Mouse (Mus musculus) layer of hippocampus, postnatal 36 days (tissue): ENCODE data around the gene Dcbld2. TPM values are rescaled to one million over a fixed set of nuclear protein-coding genes. Genes with fewer than 3 reads are reported as not detected.
A peak's percentile ranks its signal among the peaks of the same experiment; 100 is the strongest.

ENCODE experiments used
- DNase-seq, 2 experiments: peaks; one replicate each; pipeline ENCODE4 v3.0.0; 2022
- total RNA-seq, 2 experiments: library from RNA; stranded (reverse); gene quantifications; 2 replicates each; pipeline ENCODE4 v1.2.3; 2021

Gene Dcbld2
- 10 to 100 TPM; 12.2 to 13.2 TPM for total RNA-seq

DNA sequence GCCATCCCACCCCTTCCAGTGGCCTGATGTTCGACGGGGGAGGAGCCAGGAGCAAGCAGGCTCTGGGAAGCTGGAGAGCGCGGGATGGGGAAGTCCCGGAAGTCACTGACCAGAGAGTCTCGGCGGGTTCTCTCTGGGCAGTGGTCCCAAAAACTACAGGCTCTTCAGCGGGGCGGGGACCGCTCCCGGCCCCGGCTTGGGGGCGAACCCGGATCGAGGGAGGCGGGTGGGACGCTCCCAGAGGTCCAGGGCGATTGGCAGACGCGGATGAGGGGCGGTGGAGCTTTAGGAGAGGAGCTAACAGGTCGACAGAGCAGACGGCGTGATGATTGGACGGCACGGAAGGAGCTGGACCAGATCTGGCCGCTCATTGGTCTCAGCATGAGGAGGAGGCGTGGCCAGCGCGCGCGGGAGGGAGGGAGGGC lies at the start of gene Dcbld2:
Gene Dcbld2, plus strand, starts transcription at position 382 of the 425 bp plus-strand sequence.
- DNase-seq, result peak; percentile 96 to 98

GRCm38 (mm10) chr16:58377170-58377569 lies 31.1 kb upstream of the Dcbld2 start:
- no peak for DNase-seq

DNA sequence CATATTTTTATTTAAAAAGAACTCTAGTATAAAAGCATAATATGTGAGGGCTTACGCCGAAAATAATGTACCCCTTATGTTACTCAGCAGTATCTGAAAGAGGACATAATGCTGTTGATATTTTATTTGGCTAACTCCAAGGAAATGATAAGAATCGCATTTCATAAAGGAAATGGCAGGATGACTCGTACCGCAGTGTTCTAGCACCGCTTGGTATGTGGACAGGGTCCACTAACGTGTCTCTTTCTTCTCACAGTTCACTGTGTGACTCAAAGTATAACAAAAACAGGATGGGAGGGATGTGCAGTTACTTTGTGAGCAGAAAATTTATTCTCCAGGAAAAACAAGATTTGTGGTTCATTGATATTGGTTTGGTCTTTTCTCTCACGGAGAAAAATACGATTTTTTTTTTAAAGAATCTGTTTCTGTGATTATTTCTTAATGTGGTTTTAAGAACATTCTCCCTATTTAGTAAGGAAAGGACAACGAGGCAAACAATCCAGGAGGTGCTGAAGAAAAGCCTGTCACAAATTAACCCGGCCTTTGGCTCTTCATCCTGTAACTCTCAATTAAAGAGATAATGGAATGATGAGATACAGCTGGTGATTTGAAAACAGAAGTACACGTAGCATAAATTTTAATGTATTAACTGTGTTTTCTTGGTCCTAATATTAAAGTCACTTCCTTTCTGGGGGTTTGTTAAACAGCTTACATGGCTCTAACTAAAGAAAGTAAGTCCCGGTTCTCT lies 30.3 kb upstream of the Dcbld2 start:
- no peak for DNase-seq

DNA sequence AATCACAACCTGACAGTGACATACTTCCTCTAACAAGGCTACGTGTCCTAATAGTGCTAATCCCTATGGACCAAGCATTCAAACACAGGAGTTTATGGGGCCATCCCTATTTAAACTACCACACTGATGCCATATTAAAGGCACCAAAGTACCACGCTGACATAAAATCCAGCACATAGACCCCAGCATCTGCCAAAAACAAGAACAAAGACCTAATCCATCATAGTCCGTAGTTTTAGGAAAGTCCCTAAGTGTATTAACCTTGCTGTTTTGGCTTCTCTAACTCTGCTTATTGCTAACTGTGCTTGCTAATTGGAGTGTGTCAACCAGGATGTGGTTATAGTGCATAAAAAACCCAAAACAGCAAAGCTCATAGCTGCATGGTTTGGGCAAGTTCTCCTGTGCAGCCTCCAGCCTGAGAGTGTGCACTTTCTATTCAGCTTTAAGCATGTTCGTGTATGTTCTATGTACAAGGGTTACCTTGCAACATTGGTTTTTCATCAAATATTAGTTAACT lies 21.9 kb upstream of the Dcbld2 start:
- DNase-seq, result no peak

- DNase-seq, result no peak
These were observed 19.0 kb upstream of the Dcbld2 start for GRCm38 (mm10) chr16:58389143-58389755.

DNA sequence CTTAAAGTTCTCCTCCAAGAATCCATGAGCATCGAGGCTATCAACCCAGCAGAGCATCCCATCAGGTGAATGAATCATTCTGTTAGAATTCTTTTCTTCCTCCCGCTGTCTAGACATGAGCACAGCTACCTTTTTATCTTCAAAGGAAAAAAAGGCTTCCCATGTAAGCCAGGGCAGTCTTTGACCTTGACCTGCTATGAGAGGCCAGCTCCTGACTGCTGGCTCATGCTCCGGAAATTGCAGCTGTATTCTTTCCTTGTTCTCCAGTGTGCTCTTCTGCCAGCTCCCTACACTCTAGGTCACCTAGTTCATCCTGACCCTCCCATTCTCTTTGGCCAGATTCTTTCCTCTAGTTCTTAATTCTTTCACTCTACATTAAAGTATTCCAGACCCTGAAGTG lies 15.2 kb upstream of the Dcbld2 start:
- no peak for DNase-seq

DNA sequence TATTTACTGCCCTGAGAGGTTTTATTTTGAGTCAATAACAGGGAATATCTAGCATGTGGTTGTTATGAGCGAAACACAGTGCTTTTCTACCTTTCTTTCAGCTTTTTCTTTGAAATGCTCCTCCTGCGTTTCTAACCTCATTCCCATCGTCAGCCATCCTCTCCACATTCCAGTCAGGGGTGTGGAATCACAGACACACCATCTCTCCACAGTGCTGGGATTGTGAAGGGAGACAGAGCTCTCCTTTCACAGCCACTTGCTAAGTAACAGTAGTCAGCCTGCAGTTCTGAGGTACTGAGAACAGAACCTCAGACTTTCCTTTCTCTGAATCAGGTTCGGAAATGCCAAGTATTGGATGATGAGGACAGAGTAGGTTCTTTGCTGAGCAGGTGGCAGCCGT lies 14.1 kb upstream of the Dcbld2 start:
- DNase-seq, result no peak

- DNase-seq, result no peak
These were observed 9.6 kb upstream of the Dcbld2 start for GRCm38 (mm10) chr16:58398604-58399003.

DNA sequence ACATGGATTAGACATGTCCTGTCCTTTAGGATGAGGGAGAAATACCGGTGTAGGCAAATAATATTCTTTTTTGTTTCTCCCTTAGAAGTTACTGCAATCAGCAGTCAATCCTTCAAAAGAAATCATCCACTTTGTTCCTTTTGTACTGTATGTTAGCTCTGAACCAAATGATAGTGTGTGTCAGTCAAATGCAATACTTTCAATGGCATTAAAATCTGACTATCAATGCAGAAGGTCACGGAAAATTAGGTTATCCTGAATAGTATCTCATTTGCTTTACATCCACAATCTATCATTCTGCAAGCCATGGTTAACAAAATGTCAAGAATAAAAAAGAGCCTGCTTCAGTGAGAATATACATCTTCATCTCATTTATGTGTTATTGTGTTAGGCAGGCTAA lies 7.2 kb upstream of the Dcbld2 start:
- no peak for DNase-seq

DNA sequence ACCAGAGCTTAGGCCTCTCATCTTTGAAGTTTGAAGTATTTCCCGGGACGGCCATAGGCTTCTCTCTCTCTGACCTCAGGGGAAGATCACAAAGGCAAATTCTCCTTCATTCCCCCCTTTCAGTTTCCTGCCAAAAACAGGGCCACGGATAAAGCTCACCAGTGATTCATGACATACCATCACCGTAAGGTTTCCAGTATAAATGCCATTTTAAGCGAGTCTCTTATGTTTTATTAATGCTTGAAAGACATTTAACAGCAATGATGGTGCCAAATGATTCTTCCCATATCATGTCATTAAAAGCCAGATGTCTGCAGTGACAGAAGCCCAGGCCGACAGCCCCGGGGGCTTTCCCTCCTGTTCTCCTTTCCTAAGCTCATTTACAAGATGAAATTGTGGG lies 3.6 kb upstream of the Dcbld2 start:
- DNase-seq, result no peak

DNA sequence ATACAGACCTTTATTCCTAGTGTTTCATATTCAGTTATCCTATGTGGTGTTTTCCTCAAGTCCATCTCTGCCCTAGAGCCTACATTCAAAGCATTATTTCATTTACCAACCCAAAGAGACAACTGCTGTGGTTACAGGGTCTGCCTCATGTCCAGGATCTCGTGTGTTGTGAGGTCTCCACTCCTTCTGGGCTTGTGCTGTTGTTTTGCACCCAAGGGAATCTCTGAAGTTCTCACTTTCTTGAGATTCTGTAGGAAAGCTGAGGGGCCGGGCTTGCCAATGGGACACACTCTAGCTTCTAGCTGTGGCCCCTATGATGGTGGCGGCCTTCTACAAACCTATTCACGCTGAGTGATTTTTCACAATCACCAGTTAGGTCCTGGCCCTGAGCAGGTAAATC lies 3.0 kb upstream of the Dcbld2 start:
- no peak for DNase-seq

GRCm38 (mm10) chr16:58408487-58409281 lies 441 bp downstream of the Dcbld2 start:
- DNase-seq, result peak in 1 of 2 experiments; percentile 40

- no peak for DNase-seq
These were observed 1.6 kb downstream of the Dcbld2 start for GRCm38 (mm10) chr16:58409825-58410224.

- DNase-seq, result no peak
These were observed 6.6 kb downstream of the Dcbld2 start for GRCm38 (mm10) chr16:58414801-58415200.

- no peak for DNase-seq
These were observed 7.3 kb downstream of the Dcbld2 start for GRCm38 (mm10) chr16:58415500-58415899.

DNA sequence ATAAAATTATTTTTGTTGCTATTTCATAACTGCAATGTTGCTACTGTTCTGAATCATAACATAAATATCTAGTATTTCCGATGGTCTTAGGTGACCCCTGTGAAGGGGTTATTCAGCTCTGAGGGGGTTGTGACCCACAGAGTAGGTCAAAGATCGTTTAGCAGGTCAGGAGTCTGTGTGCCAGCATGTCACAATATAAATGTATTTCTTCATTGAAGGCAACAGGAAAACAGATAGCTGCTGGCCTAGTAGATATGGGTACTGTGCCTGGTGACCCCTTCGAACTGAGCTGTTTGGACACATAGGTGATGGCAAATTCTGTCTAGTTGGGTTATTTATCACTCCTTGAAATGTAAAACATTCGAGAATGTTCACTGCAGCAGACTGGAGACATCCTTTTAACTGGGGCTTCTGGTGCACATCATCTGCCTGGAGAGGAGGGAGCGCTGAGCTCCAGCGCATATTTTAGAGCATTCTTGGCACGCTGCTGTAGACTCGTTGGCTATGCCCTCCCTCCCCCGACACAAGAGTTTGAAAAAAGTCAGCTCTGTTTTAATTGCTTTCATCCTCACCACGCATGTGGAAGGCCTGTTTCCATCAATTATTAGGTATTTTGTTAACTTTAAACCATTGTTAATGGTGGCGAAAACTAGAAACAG lies 13.6 kb downstream of the Dcbld2 start:
- DNase-seq, result peak; percentile 8 to 25

- no peak for DNase-seq
These were observed 22.0 kb downstream of the Dcbld2 start for GRCm38 (mm10) chr16:58430246-58430645.

- DNase-seq, result no peak
These were observed 24.1 kb downstream of the Dcbld2 start for GRCm38 (mm10) chr16:58432384-58432783.

- no peak for DNase-seq
These were observed 36.5 kb downstream of the Dcbld2 start for GRCm38 (mm10) chr16:58444735-58445134.

DNA sequence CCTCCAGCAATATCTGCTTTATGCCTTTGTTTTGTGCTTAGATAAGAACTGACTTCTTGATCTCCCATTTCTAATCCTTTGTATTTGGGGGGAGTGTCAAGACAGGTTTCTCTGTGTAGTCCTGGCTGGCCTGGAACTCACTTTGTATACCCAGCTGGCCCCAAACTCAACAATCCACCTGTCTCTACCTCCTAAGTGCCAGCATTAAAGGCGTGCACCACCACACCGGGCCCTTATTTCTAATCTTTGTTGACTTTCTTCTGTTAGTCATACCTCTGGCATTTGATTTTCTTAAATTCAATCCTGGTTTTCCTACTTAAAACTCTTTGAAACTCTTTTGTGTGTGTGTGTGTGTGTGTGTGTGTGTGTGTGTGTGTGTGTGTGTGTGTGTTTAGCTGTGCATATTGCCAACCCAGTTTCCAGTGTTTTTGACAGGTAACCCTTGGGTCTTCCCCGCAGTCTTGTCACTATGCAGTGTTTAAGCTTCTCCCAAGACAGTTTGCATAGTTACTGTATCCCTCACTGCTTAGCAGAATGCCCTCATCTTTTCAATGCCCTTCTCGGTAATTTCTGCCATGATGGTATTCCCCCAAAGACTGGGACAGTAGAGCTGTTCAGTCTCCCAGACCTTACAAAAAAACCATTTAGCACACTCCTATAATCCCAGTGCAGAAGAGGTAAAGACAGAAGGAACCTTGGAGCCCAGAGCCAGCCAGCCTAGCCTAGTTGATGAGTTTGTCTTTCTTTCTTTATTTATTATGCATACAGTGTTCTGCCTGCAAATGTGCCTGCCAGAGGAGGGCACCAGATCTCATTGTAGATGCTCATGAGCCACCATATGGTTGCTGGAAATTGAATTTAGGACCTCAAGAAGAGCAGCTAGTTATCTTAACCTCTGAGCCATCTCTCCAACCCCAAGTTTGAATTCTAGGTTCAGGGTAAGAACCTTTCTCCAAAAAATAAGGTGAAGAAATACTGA lies 38.3 kb downstream of the Dcbld2 start:
- DNase-seq, result no peak

GRCm38 (mm10) chr16:58449073-58449472 lies 40.8 kb downstream of the Dcbld2 start:
- no peak for DNase-seq
